Mouse (Mus musculus): Measurements from ENCODE around the gene Dusp1. TPM values are rescaled to one million over a fixed set of nuclear protein-coding genes. Genes with fewer than 3 reads are reported as not detected.

Dusp1 gene
- total and polyA plus RNA-seq, 3 experiments = 61.4 to 122 (median 71.3) TPM

- H3K36me3 ChIP-seq (ENCODE audit: control insufficient read depth, insufficient read depth, low read length) = no peaks in the 10 kb centered on the region
- no peak for TF ChIP-seq EP300 (IDR thresholded peaks at IDR 0.05; ENCODE audit: insufficient read depth, low read depth, low read length)
- no peak for TF ChIP-seq POLR2A (IDR thresholded peaks at IDR 0.05; ENCODE audit: insufficient read depth, low read depth, low read length)
- no peak for TF ChIP-seq CTCF (IDR thresholded peaks at IDR 0.05)
- no peaks in the 10 kb centered on the region for H3K27me3 ChIP-seq (ENCODE audit: control insufficient read depth, insufficient read depth, low read length)
- no peak overlapping the region for H3K27ac ChIP-seq
- no peaks in the 10 kb centered on the region for H3K79me2 ChIP-seq (replicated peaks; ENCODE audit: control insufficient read depth, insufficient read depth, low read length)
- H3K9ac ChIP-seq (ENCODE audit: low read depth, low read length) = no peak overlapping the region
- WGBS = 81% methylated on average over 7 of the region's 7 CpGs
- intact Hi-C loops (cut with DNase I) = no loop called here
- H3K4me1 ChIP-seq (ENCODE audit: control insufficient read depth, insufficient read depth, low read length) = peaks cover 3% of the 10 kb centered on the region
- H3K4me3 ChIP-seq = no peak overlapping the region
- no peak for DNase-seq
Measured at GRCm38 (mm10) chr17:26458049-26458448, 103.9 kb downstream of the Dusp1 start.

- no peak for TF ChIP-seq EP300 (IDR thresholded peaks at IDR 0.05; ENCODE audit: insufficient read depth, low read depth, low read length)
- no peak for TF ChIP-seq POLR2A (IDR thresholded peaks at IDR 0.05; ENCODE audit: insufficient read depth, low read depth, low read length)
- no peak for TF ChIP-seq CTCF (IDR thresholded peaks at IDR 0.05)
- Histone ChIP-seq H3K36me3 (ENCODE audit: control insufficient read depth, insufficient read depth, low read length) (no peaks in the 10 kb centered on the region), H3K27me3 (ENCODE audit: control insufficient read depth, insufficient read depth, low read length) (no peaks in the 10 kb centered on the region), H3K27ac (no peak overlapping the region), H3K4me1 (ENCODE audit: control insufficient read depth, insufficient read depth, low read length) (peaks cover under 1% of the 10 kb centered on the region; the same call in 1 of the 2 replicates), H3K79me2 (replicated peaks; ENCODE audit: control insufficient read depth, insufficient read depth, low read length) (no peaks in the 10 kb centered on the region), H3K9ac (ENCODE audit: low read depth, low read length) (no peak overlapping the region), H3K4me3 (no peak overlapping the region)
- intact Hi-C loops (cut with DNase I) = no loop called here
- DNase-seq = no peak
Measured at GRCm38 (mm10) chr17:26457506-26457905, 104.4 kb downstream of the Dusp1 start.

Small RNAs within 50 kb of the gene (microRNA-seq; reads per million reads assigned to microRNA genes)
- gene Gm22420 = 0 reads per million in 2 experiments

Other genes with a start within 250 kb of the Dusp1 start
- gene Neurl1b, start 147.3 kb downstream of the Dusp1 start, total RNA-seq (2021) = 1 to 10 TPM; 3.9 to 5.0 TPM
- gene Neurl1b, start 147.3 kb downstream of the Dusp1 start, polyA plus RNA-seq (2012; rRNA removed) = 4.6 and 4.7 TPM in 2 replicates
- gene Ergic1, start 639 bp downstream of the Dusp1 start, total RNA-seq (2021) = 10 to 100 TPM; 53.6 to 59.4 TPM
- gene Ergic1, start 639 bp downstream of the Dusp1 start, polyA plus RNA-seq (2012; rRNA removed) = 64.4 and 84.3 TPM in 2 replicates
- gene Atp6v0e, start 101.1 kb upstream of the Dusp1 start, total RNA-seq (2021) = 10 to 100 TPM; 60.9 to 67.2 TPM
- gene Atp6v0e, start 101.1 kb upstream of the Dusp1 start, polyA plus RNA-seq (2012; rRNA removed) = 143 and 187 TPM in 2 replicates
- 10 to 100 TPM; 63.5 to 72.9 TPM for gene Crebrf, start 153.5 kb upstream of the Dusp1 start, total RNA-seq (2021)
- gene Crebrf, start 153.5 kb upstream of the Dusp1 start, polyA plus RNA-seq (2012; rRNA removed) = 6.1 and 10.7 TPM in 2 replicates
- gene Bnip1, start 218.9 kb upstream of the Dusp1 start, total RNA-seq (2021) = 10 to 100 TPM; 28.5 to 28.8 TPM
- 23.7 and 28.8 TPM in 2 replicates for gene Bnip1, start 218.9 kb upstream of the Dusp1 start, polyA plus RNA-seq (2012; rRNA removed)

Measured in heart, adult 2 months (tissue).